Mouse (Mus musculus): ENCODE data around the gene B3galt5. TPM values are rescaled to one million over a fixed set of nuclear protein-coding genes. Genes with fewer than 3 reads are reported as not detected.

Gene B3galt5
- polyA plus RNA-seq, 1 experiment from 2014 or later, result 0.41 TPM

DNA sequence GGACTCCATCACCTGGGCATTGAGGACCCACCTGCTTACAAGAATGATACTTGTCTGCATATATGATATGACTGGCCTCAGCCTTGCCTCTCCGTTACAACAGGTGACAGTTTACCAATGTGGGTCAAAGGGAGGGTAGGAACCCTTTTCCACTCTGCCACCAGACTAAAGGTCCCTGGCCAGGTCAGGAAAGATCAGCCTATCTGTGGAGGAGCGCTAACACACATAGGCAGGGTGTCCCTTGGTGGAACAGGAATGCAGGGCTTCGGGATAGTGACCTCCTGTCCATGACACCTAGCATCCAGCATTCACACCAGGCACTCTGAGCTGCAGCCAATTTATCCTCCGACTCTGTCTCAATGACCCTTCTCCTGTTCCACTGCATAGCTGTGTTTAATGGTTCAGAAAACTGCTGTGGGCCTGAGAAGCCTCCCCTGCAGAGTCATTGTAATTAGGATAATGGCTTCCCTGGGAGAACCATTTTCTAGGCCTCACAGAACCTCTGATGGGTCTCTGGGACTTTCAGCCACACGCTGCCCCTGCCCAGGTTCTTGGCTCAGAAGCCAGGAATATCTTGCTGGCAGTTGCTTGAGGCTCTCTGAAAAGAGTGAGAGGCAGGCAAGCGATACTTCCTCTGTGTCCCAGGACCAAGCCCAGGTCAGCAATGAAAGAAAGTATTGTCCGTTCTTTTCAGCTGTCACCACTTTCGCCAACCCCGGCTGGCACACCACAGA, 43.1 kb downstream of the B3galt5 start:
- Histone ChIP-seq H3K27me3 (ENCODE audit: control insufficient read depth, insufficient read depth, low read length) (peaks cover 6% of the 10 kb centered on the region; the same call in 1 of the 2 replicates), H3K4me1 (ENCODE audit: control insufficient read depth, insufficient read depth, low read length) (peaks cover 13% of the 10 kb centered on the region), H3K4me2 (ENCODE audit: low read depth) (no peak overlapping the region), H3K36me3 (ENCODE audit: control insufficient read depth, insufficient read depth, low read length) (no peaks in the 10 kb centered on the region), H3K9ac (ENCODE audit: low read length) (no peak overlapping the region), H3K4me3 (ENCODE audit: low read depth, low read length) (no peak overlapping the region), H3K9me3 (ENCODE audit: control insufficient read depth, low read length) (no peaks in the 10 kb centered on the region), H3K27ac (ENCODE audit: low read depth, low read length) (no peak overlapping the region)
- no peak for DNase-seq (ENCODE audit: low spot score)
- 29% methylated on average over 9 of the region's 9 CpGs for WGBS
- ATAC-seq (ENCODE audit: insufficient read depth, low FRiP score, low TSS enrichment), result no peak

DNA sequence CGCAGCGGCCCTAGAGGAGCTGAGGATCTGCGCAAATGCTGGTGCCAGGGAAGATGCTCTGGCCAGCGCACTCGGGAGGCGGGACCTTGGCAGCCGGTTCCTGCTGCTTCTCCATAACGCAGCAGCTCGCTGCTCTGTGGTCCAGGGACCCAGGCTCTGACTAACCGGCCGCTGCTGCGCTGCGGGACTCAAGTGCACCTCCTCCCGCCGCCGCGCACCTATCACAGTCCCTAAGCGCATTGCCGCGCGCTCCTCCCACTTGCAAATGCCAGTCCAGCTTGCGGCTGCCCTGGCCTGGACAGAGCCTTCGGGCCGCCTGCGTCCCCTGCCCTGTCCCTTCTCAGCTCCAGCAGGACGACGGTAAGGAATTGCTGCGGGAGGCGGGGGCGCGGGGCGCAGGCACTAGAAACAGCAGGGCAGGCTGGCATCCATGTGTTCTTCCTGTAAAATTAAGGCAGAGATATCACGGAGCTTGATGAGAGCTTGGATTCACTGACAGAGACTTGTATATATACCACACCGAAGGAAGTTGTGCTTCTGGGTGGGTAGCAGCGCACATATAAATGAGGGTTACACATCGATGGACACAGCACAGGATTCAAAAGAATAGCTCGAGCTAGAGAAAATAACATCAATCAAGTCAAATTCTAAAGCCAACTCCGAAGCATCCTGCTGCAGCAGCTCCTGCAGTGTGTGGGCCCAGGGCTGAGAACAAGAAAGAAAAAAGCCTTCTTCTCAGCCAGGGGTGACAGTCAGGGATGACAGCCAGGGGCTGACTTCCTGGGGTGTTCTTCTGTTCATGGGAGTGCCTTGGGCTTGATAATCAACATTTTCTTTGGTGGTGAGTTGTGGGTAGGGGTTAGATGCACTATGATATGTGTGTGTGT, 45.4 kb downstream of the B3galt5 start:
- peak; percentile 73 for DNase-seq (ENCODE audit: low spot score)
- 2% methylated on average over 38 of the region's 38 CpGs for WGBS
- H3K27me3 ChIP-seq (ENCODE audit: control insufficient read depth, insufficient read depth, low read length), result peaks cover 6% of the 10 kb centered on the region; the same call in 1 of the 2 replicates
- no peaks in the 10 kb centered on the region for H3K9me3 ChIP-seq (ENCODE audit: control insufficient read depth, low read length)
- peak overlapping the region; percentile 56 for H3K4me2 ChIP-seq (ENCODE audit: low read depth)
- H3K4me1 ChIP-seq (ENCODE audit: control insufficient read depth, insufficient read depth, low read length), result peaks cover 13% of the 10 kb centered on the region
- H3K9ac ChIP-seq (ENCODE audit: low read length), result peak overlapping the region; percentile 19
- peak overlapping the region; percentile 24 for H3K4me3 ChIP-seq (ENCODE audit: low read depth, low read length)
- no peak overlapping the region for H3K27ac ChIP-seq (ENCODE audit: low read depth, low read length)
- no peaks in the 10 kb centered on the region for H3K36me3 ChIP-seq (ENCODE audit: control insufficient read depth, insufficient read depth, low read length)
- peak; percentile 76 for ATAC-seq (ENCODE audit: insufficient read depth, low FRiP score, low TSS enrichment)

DNA sequence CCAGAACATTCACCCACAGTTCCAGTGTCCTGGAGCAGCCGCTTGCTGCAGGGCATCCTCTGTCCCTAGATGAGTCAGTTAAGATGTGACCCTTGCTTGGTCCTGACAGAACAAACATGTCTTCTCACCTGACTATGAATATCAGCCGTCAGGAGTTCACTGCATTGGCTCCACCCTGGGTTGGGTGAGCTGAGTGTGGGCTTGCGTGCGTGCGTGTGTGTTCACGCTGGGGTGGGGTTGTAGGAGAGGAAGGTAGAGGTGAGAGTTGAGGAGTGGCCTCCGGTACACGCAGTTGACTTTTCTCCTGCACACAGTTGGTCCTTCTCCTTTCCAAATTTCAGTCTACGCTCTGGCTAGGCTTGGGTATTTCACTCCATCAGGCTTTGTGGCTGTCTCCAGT, 47.0 kb downstream of the B3galt5 start:
- WGBS, result 96% methylated on average over 9 of the region's 9 CpGs
- Histone ChIP-seq H3K9ac (ENCODE audit: low read length) (no peak overlapping the region), H3K4me2 (ENCODE audit: low read depth) (no peak overlapping the region), H3K9me3 (ENCODE audit: control insufficient read depth, low read length) (no peaks in the 10 kb centered on the region), H3K27me3 (ENCODE audit: control insufficient read depth, insufficient read depth, low read length) (peaks cover 6% of the 10 kb centered on the region; the same call in 1 of the 2 replicates), H3K36me3 (ENCODE audit: control insufficient read depth, insufficient read depth, low read length) (no peaks in the 10 kb centered on the region), H3K4me3 (ENCODE audit: low read depth, low read length) (no peak overlapping the region), H3K4me1 (ENCODE audit: control insufficient read depth, insufficient read depth, low read length) (peaks cover 13% of the 10 kb centered on the region), H3K27ac (ENCODE audit: low read depth, low read length) (no peak overlapping the region)
- DNase-seq (ENCODE audit: low spot score) (no peak), ATAC-seq (ENCODE audit: insufficient read depth, low FRiP score, low TSS enrichment) (no peak)

DNA sequence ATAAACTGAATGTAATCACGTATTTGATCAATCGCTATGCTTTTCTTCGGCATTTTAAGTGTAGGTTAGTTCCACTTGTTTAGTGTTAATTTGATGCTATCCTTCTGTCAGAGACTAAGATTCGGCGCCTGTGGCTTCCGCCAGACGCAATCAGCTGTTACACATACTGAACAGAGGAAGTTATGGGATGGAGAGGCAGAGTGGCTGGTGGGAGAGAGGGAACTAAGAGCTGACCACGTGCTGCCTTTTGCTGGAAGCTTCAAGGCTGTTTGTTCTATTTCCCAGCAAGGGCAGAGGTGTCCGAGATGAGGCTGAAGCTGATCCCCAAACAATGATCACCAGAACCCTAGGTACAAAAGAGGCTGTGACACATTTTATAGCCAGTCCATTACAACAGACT, 56.3 kb downstream of the B3galt5 start:
- DNase-seq (ENCODE audit: low spot score), result no peak
- ATAC-seq (ENCODE audit: insufficient read depth, low FRiP score, low TSS enrichment), result no peak
- no peak overlapping the region for H3K4me2 ChIP-seq (ENCODE audit: low read depth)
- 78% methylated on average over 9 of the region's 9 CpGs for WGBS
- no peaks in the 10 kb centered on the region for H3K4me1 ChIP-seq (ENCODE audit: control insufficient read depth, insufficient read depth, low read length)
- H3K4me3 ChIP-seq (ENCODE audit: low read depth, low read length), result no peak overlapping the region
- no peaks in the 10 kb centered on the region for H3K9me3 ChIP-seq (ENCODE audit: control insufficient read depth, low read length)
- H3K36me3 ChIP-seq (ENCODE audit: control insufficient read depth, insufficient read depth, low read length), result no peaks in the 10 kb centered on the region
- no peaks in the 10 kb centered on the region for H3K27me3 ChIP-seq (ENCODE audit: control insufficient read depth, insufficient read depth, low read length)
- no peak overlapping the region for H3K27ac ChIP-seq (ENCODE audit: low read depth, low read length)
- H3K9ac ChIP-seq (ENCODE audit: low read length), result no peak overlapping the region

DNA sequence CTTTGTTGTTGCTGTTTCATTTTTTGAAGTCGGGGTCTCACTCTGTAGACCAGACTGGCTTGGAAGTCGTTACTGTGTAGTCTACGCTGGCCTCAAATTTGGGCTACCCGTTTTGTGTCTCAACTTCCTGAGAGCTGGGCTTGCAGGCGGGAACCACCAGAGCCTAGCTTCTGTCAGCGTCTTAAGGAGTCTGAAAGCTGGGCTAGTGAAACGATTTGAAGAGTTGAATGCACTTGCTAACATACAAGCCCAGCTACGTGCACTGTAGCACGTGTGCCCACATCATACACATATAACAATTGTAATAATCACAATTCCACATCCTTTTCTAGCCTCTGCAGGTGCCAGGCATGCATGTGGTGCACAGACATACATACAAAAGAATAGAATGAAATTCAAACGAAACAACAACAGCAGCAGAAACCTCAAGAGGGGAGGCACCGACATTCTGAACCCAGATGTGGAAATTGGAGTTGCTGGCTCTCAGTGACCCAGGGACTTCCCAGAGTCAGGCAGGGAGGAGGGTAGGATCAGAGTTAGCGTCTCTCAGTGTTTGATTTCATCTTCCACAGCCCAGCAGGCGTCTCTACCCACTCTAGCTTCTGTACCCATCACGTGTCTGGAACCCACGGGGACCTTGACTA, 57.1 kb downstream of the B3galt5 start:
- H3K4me3 ChIP-seq (ENCODE audit: low read depth, low read length), result no peak overlapping the region
- no peak overlapping the region for H3K4me2 ChIP-seq (ENCODE audit: low read depth)
- ATAC-seq (ENCODE audit: insufficient read depth, low FRiP score, low TSS enrichment) (no peak), DNase-seq (ENCODE audit: low spot score) (no peak)
- H3K4me1 ChIP-seq (ENCODE audit: control insufficient read depth, insufficient read depth, low read length), result no peaks in the 10 kb centered on the region
- no peak overlapping the region for H3K27ac ChIP-seq (ENCODE audit: low read depth, low read length)
- no peaks in the 10 kb centered on the region for H3K36me3 ChIP-seq (ENCODE audit: control insufficient read depth, insufficient read depth, low read length)
- H3K27me3 ChIP-seq (ENCODE audit: control insufficient read depth, insufficient read depth, low read length), result no peaks in the 10 kb centered on the region
- 72% methylated on average over 15 of the region's 15 CpGs for WGBS
- H3K9ac ChIP-seq (ENCODE audit: low read length), result no peak overlapping the region
- no peaks in the 10 kb centered on the region for H3K9me3 ChIP-seq (ENCODE audit: control insufficient read depth, low read length)

DNA sequence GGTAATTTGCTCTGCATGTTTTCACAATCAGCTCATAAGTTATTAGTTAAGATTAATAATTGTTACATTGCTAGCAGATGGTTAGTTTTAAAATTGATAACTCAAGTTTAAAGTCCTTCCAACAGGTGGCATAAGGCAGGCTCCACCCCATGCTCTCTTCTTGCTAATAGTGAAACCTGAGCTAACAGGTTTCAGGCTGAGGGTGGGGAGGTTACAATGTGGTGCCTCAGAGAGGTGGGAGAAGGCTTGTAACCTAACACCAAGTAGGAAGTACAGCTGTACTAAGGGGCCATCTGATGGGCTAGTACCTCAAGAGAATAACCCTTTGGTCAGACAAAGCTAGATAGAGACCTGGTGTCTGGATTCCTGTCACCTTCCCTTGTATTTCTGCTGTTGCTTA, 62.5 kb downstream of the B3galt5 start:
- ATAC-seq (ENCODE audit: insufficient read depth, low FRiP score, low TSS enrichment) (no peak), DNase-seq (ENCODE audit: low spot score) (no peak)
- H3K36me3 ChIP-seq (ENCODE audit: control insufficient read depth, insufficient read depth, low read length), result no peaks in the 10 kb centered on the region
- no peak overlapping the region for H3K4me3 ChIP-seq (ENCODE audit: low read depth, low read length)
- no peak overlapping the region for H3K9ac ChIP-seq (ENCODE audit: low read length)
- H3K27me3 ChIP-seq (ENCODE audit: control insufficient read depth, insufficient read depth, low read length), result no peaks in the 10 kb centered on the region
- H3K4me2 ChIP-seq (ENCODE audit: low read depth), result no peak overlapping the region
- no peaks in the 10 kb centered on the region for H3K4me1 ChIP-seq (ENCODE audit: control insufficient read depth, insufficient read depth, low read length)
- no peaks in the 10 kb centered on the region for H3K9me3 ChIP-seq (ENCODE audit: control insufficient read depth, low read length)
- H3K27ac ChIP-seq (ENCODE audit: low read depth, low read length), result no peak overlapping the region

DNA sequence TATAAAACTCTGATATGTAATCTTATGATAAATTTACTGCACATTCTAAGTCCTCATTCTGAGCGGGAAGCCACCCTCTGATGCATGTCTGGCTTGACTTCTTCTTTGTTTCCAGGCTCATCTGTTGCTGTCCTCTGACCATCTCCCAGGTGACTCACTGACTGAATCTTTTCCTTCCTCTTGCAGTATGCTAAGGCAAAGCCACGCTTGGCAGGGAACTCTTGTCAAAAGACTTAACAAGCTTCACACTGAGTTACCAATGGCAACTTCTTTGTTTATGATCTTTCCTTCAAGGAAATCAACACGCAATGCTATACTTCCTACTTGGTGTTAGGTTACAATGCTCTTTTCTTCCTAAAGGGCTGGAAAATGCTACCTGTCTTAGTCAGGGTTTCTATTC, 63.0 kb downstream of the B3galt5 start:
- no peaks in the 10 kb centered on the region for H3K9me3 ChIP-seq (ENCODE audit: control insufficient read depth, low read length)
- no peaks in the 10 kb centered on the region for H3K27me3 ChIP-seq (ENCODE audit: control insufficient read depth, insufficient read depth, low read length)
- H3K4me2 ChIP-seq (ENCODE audit: low read depth), result no peak overlapping the region
- ATAC-seq (ENCODE audit: insufficient read depth, low FRiP score, low TSS enrichment) (no peak), DNase-seq (ENCODE audit: low spot score) (no peak)
- H3K9ac ChIP-seq (ENCODE audit: low read length), result no peak overlapping the region
- 70% methylated on average over 3 of the region's 3 CpGs for WGBS
- H3K27ac ChIP-seq (ENCODE audit: low read depth, low read length), result no peak overlapping the region
- no peaks in the 10 kb centered on the region for H3K36me3 ChIP-seq (ENCODE audit: control insufficient read depth, insufficient read depth, low read length)
- no peaks in the 10 kb centered on the region for H3K4me1 ChIP-seq (ENCODE audit: control insufficient read depth, insufficient read depth, low read length)
- no peak overlapping the region for H3K4me3 ChIP-seq (ENCODE audit: low read depth, low read length)

DNA sequence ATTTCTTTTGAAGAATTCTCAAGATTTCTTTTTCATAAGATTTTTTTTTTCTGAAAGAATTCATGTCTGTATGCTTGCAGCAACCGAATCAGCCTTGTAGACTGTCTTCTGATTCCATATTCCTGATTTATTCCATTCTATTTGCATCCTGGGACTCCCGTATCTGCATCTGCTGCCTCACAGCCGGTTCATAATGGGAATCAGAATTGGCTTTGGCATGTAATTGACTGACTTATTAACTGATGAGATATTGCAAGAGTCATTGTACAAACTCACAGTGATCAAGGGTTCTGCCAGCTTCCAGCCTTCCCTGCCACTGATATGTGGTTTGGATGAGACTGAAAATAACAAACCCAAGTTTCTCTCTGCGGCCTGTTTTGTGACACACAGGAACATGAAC, 67.8 kb downstream of the B3galt5 start:
- no peaks in the 10 kb centered on the region for H3K36me3 ChIP-seq (ENCODE audit: control insufficient read depth, insufficient read depth, low read length)
- H3K4me2 ChIP-seq (ENCODE audit: low read depth), result no peak overlapping the region
- no peak overlapping the region for H3K9ac ChIP-seq (ENCODE audit: low read length)
- no peaks in the 10 kb centered on the region for H3K4me1 ChIP-seq (ENCODE audit: control insufficient read depth, insufficient read depth, low read length)
- H3K27me3 ChIP-seq (ENCODE audit: control insufficient read depth, insufficient read depth, low read length), result no peaks in the 10 kb centered on the region
- 88% methylated on average over 4 of the region's 4 CpGs for WGBS
- DNase-seq (ENCODE audit: low spot score) (no peak), ATAC-seq (ENCODE audit: insufficient read depth, low FRiP score, low TSS enrichment) (no peak)
- H3K4me3 ChIP-seq (ENCODE audit: low read depth, low read length), result no peak overlapping the region
- H3K27ac ChIP-seq (ENCODE audit: low read depth, low read length), result no peak overlapping the region
- H3K9me3 ChIP-seq (ENCODE audit: control insufficient read depth, low read length), result no peaks in the 10 kb centered on the region
